Mouse (Mus musculus) embryonic fibroblast, embryonic 13.5 days (primary cell): Measurements from ENCODE around the gene Gm29582. TPM values are rescaled to one million over a fixed set of nuclear protein-coding genes. Genes with fewer than 3 reads are reported as not detected.
"Not testable (repeated sequence)": the region's sequence is repeated elsewhere in the genome, so short reads cannot be mapped to it uniquely, and the experiment has no call there.

ENCODE experiments used
- H3K27ac ChIP-seq: 2 replicates; pipeline ENCODE4 v1.5.1; 2012; ENCODE audit warnings: low read length, control low read depth, inconsistent platforms; ENCODE audit not compliant: insufficient read depth
- H3K4me1 ChIP-seq: 2 replicates; pipeline ENCODE4 v1.6.1; 2011; ENCODE audit warnings: low read length; ENCODE audit not compliant: control insufficient read depth, insufficient read depth
- H3K4me3 ChIP-seq: 2 replicates; pipeline ENCODE4 v1.5.1; 2011; ENCODE audit warnings: mild to moderate bottlenecking, control low read depth, low read length; ENCODE audit not compliant: insufficient read depth
- polyA plus RNA-seq: library from polyadenylated mRNA; stranded (reverse); fragments of >200 nt; gene quantifications from 2 replicates; pipeline ENCODE4 v1.2.4, GENCODE M21; 2011; ENCODE audit warnings: low read depth; ENCODE audit not compliant: missing spikeins, insufficient read length

The Gm29582 gene
- not detected in 2 replicates for polyA plus RNA-seq

DNA sequence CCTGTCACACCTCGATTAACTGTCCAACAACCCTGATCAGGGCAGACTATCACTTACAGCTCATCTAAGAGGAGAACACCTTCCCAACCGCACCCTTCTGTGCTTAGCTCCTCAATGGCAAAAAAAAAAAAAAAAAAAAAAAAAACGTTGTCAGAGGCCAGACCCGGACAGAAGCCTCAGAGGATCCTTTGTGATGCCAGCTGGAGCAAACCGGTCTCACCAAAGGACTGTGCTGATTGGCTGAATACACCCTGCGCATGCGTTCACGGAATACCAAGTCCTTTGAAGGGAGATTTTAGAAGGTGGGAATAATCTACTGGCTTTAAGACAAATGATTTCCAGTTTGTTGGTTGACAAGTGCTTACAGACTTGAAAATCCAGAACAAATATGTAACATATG is at the start of gene Gm29582:
TSS of gene Gm29582 (minus strand) at position 101 of the 400 bp plus-strand sequence.
- not testable (repeated sequence) for H3K4me1 ChIP-seq, H3K4me3 ChIP-seq, H3K27ac ChIP-seq
